Mouse (Mus musculus): Measurements from ENCODE around the gene Ggact.
A peak's percentile ranks its signal among the peaks of the same experiment; 100 is the strongest.

Ggact gene

GRCm38 (mm10) chr14:122865462-122866129 lies 48.0 kb downstream of the Ggact start:
- no peak for DNase-seq

DNA sequence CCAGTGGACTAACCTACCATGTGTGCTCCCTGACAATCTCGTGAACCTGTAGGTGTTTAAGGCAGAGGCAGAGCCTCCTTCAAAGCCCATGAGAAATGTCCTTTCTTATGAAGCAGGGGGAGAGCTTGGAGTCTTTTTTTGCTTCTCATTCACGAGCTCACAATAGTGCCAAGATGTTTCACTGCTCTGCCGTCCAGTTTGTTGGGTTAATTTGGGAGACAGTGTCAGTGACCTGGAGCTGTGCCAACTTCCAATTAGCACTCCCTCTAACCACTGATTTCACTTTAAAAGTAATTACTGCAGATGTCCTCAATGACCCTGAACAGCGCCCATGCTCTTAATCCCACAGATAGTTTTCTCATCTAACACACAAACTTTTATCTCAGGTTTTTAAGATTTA lies 50.9 kb downstream of the Ggact start:
- peak in 1 of 2 experiments; percentile 16 for DNase-seq

GRCm38 (mm10) chr14:122859792-122860191 lies 53.8 kb downstream of the Ggact start:
- DNase-seq, result no peak

DNA sequence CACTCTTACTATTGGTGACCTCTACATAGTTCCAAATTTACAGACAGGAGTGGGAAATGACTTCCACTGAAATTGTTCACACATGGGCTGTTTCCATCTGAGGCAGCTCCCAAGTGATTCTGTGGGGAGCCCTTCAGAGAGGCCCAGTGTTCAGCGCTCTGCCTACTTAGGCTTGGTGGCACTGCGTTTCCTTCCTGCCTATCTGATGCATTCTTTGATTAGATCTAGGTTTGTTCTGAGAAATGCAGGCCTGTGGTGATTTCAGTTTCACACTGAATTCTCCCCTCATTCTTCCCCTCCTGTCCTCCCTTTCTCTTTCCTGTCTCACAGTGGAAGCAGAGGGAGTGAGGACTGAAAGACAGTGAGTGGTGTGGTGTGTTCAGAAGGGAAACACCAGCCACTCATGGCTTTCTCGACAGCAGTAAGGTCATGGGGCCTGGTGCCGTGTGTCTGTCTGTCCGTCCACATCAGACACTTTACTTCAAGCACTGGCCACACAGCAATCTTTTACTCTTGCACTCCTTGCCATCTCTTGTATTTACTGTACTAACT lies 61.0 kb downstream of the Ggact start:
- no peak for DNase-seq

DNA sequence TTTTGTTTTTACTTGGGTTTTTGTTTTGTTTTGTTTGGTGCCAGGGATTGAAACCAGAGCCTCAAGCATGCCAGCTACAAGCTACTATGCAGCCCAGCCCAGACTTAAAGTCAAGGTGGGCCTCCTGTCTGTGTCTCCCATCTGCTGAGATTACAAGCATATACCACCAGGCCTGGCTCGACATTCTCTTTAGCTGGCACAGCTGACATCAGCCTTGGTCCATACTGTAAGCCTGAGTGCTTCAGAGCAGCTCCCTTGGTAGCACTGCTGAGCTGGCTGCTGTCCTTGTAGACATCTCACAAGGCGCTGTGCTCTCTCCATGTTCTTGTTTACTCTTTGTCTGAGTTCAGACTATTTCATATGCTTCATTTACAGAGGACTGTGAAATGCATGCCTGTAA lies 76.5 kb downstream of the Ggact start:
- no peak for DNase-seq

DNA sequence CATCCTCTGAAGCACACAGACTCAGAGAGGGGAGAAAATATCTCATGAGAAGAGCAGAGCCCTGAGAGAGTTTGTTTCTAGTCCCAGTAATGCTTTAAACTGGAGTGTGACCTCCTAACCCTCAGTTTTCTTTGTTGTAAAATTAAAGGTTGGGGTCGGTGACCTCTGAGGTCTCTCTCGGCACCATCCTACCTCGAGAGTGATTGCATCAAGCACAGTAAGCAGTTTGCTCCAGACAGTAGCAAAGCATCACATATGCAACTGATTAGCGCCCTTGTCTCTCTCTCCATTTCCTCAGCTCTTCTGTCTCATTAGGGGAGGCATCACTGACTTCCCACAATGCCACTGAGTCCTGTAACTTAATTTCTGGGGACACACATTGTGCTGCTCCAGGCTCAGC lies 77.3 kb downstream of the Ggact start:
- no peak for DNase-seq

DNA sequence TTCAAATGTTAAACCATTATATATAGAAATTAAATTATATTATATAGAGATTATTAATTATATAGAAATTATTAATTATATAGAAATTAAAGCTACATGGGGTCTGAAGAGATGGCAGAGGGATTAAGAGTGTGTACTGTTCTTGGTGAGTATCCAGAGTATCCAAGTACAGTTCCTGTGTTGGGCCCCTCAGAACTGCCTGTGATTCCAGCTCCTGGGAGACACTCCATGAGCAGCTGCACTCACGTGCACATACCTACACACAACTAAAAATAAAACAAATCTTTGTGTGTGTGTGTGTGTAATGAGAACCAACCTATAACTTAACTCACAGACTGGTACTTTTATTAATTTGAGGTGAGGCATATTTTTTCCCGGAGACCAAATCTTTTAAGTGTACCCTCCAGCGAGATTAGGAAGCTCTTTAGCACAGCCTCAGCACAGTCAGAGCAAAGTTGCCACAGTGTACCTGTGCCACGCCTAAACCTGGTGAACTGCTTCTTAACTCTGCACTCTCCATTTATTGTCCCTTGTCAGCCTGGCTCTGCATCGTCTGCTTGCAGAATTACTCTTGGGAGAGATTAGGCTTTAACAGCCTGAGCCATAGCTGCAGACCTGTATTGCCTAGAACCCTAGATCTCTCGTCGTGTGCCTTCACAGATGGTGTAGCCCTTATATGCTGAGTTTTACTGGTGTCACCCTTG lies 77.9 kb downstream of the Ggact start:
- DNase-seq, result no peak

- DNase-seq, result no peak
These were observed 78.8 kb downstream of the Ggact start for GRCm38 (mm10) chr14:122834753-122835152.

DNA sequence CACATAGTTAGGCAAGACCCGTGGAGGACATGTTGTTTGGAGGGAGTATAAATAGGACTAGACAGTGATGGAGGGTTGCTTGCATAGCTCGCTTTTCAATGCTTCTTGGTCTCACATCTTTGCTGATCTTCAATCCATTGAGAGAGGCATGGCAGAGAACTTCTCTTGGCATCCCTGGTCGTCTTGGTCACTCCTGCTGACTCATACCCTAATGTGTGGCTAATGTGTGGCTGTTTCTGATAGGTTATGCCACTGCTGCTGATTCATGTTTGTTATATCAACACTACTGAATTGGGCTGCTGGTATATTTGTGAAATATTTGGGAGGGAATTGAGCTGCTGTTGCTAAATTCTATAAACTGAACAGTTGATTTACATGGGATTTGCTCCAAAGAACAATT lies 79.9 kb downstream of the Ggact start:
- DNase-seq, result no peak

GRCm38 (mm10) chr14:122830433-122830832 lies 83.1 kb downstream of the Ggact start:
- no peak for DNase-seq

DNA sequence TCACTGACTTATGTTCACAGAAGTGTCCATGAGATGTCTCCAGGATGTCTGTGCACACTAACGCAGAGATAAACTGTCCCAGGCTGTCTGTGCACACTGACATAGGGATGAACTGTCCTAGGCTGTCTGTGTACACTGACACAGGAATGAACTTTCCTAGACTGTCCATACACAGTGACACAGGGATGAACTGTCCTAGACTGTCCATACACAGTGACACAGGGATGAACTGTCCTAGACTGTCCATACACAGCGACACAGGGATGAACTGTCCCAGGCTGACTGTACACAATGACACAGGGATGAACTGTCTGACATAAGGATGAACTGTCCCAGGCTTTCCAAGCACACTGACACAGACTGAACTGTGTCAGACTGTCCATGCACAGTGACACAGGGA lies 88.1 kb downstream of the Ggact start:
- DNase-seq, result no peak

DNA sequence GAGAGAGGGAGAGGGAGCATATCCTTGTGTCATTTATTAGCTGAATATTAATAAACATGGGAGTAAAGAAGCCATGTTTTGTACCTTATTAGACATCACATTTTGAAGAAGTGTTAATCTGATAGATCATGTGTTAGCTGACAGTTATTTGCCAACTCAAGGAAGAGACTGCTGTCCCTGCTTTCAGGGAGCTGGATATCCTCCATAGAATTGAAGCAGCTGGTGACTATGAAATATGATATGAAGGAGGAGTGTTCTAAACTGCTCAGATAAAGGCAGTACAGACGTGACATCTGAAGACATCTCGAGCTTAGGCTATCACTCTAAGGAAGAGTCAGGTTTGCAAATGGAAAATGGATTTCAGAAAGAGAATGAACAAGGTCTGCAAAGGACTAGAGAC lies 89.8 kb downstream of the Ggact start:
- no peak for DNase-seq

DNA sequence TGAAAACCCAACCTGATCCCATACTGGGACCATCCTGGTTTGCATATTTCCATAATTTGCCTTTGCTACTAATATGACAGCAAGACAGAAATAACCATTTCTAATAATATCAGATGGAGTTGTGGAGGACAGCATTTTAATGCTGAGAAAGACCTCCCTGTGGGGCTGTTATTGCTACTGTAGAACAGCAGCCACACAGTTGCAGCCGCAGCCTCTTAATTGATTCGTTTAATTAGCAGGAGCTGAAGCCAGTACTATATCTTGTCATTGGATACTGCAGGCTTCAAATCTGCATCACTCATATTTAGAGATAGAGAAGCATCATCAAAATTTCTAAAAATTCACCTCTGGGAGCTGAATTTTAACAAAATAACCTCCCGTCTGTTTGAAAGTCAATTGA lies 92.6 kb downstream of the Ggact start:
- DNase-seq, result no peak

DNA sequence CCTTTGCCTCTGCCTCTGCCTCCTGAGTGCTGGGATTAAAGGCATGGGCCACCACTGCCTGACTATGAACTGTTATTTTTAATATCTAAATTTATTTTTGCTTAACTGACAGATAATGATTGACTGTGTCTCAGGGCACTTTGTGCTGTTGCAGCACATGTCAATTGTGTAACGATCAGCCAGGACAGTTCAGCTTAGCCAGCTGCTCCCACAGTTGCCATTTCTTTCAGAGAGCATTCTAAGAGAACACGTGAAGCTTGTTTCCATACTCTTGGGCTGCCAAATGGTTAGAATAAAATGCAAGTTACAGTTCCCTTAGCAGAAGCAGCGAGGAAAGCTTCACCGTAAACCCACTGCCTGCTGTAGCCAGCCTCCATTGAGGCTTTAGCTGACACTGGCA lies 113.3 kb downstream of the Ggact start:
- no peak for DNase-seq

DNA sequence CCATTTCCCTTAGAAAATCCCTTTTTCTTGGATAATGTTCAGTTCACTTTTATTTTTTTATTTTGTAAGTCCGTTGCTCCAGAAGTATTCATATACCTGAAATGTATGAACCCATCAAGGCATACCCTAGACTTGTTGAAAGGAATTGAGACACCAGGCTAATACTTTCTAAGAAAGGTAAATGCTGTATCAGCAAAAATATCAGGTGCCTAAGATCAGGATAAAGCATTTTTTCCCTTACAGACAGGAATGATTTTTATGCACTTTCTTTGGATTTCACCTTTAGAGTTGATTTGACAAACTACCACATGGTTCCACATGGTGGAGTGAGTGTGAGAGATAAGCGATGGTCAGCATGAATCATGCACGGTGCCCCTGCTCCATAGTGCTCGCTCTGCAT lies 120.2 kb downstream of the Ggact start:
- DNase-seq, result no peak

GRCm38 (mm10) chr14:122790111-122790510 lies 123.4 kb downstream of the Ggact start:
- no peak for DNase-seq

- no peak for DNase-seq
These were observed 125.4 kb downstream of the Ggact start for GRCm38 (mm10) chr14:122788199-122788598.

- no peak for DNase-seq
These were observed 128.9 kb downstream of the Ggact start for GRCm38 (mm10) chr14:122784701-122785100.

- DNase-seq, result no peak
These were observed 147.1 kb downstream of the Ggact start for GRCm38 (mm10) chr14:122766448-122766847.
